Mouse (Mus musculus) spleen, postnatal 36 days (tissue): ENCODE measurements around the gene Klf8.

Experiments
- DNase-seq, 2 experiments: peaks; one replicate each; pipeline ENCODE4 v3.0.0; 2022; ENCODE audit warnings: low spot score in 2 of 2, mixed read lengths in 1 of 2

The Klf8 gene

GRCm38 (mm10) chrX:153439573-153439972 is 202.3 kb downstream of the Klf8 start:
- no peak for DNase-seq

DNA sequence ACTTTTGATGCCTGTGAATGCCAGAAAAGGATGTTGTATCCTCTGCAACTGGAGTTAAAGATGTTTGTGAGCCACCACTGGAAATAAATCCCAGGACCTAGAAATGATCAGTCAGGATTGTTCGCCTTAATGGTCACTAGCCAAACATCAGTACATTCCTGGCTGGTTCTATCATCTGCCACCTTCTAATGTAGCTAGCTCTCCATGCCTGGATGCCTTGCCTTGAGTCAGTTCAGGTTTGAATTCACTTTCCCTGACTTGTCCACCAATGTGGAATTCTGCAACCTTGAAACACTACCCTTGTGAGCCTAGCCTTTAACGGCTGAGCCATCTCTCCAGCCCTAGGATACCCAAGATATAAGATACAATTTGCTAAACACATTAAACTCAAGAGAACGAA is 202.8 kb downstream of the Klf8 start:
- DNase-seq, result no peak
